Mouse (Mus musculus) heart, embryonic 15.5 days (tissue): ENCODE data around the gene Fam192a. TPM values are rescaled to one million over a fixed set of nuclear protein-coding genes. Genes with fewer than 3 reads are reported as not detected.

Source experiments
- ATAC-seq: fragments of 200-750 bp; cut with Nextera tagmentation; replicated peaks from 2 replicates; pipeline ENCODE4 v1.8.0; 2017; ENCODE audit warnings: low read depth, moderate TSS enrichment; ENCODE audit not compliant: insufficient number of reproducible peaks, insufficient read depth, low FRiP score
- H3K27ac ChIP-seq: fragments of 300-500 bp; sonication (generic); 2 replicates; pipeline ENCODE4 v1.5.1; 2015; ENCODE audit warnings: mild to moderate bottlenecking, inconsistent platforms
- H3K27me3 ChIP-seq: fragments of 300-500 bp; sonication (generic); 2 replicates; pipeline ENCODE4 v1.6.1; 2015; ENCODE audit warnings: inconsistent platforms
- H3K36me3 ChIP-seq: fragments of 300-500 bp; sonication (generic); 2 replicates; pipeline ENCODE4 v1.6.1; 2015; ENCODE audit warnings: mild to moderate bottlenecking, inconsistent platforms
- H3K4me1 ChIP-seq: fragments of 300-500 bp; sonication (generic); replicated peaks from 2 replicates; pipeline ENCODE4 v1.6.1; 2015; ENCODE audit warnings: inconsistent platforms
- H3K4me2 ChIP-seq: fragments of 300-500 bp; sonication (generic); 2 replicates; pipeline ENCODE4 v1.6.1; 2015; ENCODE audit warnings: inconsistent platforms, mild to moderate bottlenecking, moderate library complexity
- H3K4me3 ChIP-seq: fragments of 300-500 bp; sonication (generic); 2 replicates; pipeline ENCODE4 v1.5.1; 2015; ENCODE audit warnings: mild to moderate bottlenecking, inconsistent platforms
- H3K9ac ChIP-seq: fragments of 300-500 bp; sonication (generic); 2 replicates; pipeline ENCODE4 v1.6.1; 2015; ENCODE audit warnings: mild to moderate bottlenecking, inconsistent platforms
- H3K9me3 ChIP-seq: fragments of 300-500 bp; sonication (generic); replicated peaks from 2 replicates; pipeline ENCODE4 v1.6.1; 2016; ENCODE audit warnings: inconsistent platforms
- WGBS: fragments of 180-500 bp; shearing (Covaris S2); methylation state at CpG from one replicate; pipeline ENCODE4 v1.1.7; 2015; ENCODE audit warnings: mixed read lengths; 5-methylcytosine and 5-hydroxymethylcytosine counted together
- polyA plus RNA-seq: library from polyadenylated mRNA; unstranded; fragments of >200 nt; fragmentation: Nextera tagmentation; extraction: Ambion mirVana; gene quantifications from 2 replicates; pipeline ENCODE4 v1.2.1, GENCODE M21; 2015

Gene Fam192a
- polyA plus RNA-seq, 1 experiment from 2014 or later: 35.2 TPM

DNA sequence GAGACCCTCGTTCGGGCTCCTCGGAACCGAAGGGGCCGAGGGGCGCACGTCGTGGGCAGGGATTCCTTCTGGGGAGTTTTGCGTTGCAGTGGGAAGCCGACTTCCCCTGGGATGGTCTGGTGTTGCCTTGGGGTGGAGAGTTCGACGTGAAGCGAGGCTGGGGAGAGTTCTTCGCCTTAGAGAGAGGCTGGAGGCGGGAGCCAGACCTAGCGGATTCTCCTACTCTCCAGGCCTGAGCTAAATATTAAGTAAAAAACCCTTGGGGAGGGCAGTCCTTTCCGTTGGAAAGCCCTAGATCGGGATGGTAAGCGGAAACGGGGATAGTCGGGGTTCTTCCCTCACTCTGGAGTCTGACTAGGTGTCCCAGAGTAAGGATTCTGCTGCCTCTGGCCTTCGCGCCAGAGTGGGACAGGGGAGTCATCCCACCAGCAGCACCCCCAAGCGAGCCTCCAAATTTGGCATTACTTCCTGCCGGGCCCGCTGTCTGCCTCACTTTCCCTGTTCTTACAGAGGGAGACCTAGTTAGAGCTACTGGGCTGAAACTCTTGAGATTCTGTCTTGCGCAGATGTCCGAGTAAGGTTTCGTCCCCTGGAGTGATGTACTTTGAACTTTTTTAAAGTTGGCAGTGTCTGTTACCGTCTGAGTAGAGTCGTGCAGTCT is 804 bp upstream of the Fam192a start:
- Histone ChIP-seq H3K27ac (peak overlapping the region; percentile 94), H3K4me1 (peaks cover 17% of the 10 kb centered on the region), H3K4me3 (peak overlapping the region; percentile 97), H3K9ac (peak overlapping the region; percentile 97), H3K36me3 (no peaks in the 10 kb centered on the region), H3K9me3 (no peaks in the 10 kb centered on the region), H3K27me3 (no peaks in the 10 kb centered on the region), H3K4me2 (peak overlapping the region; percentile 92)
- ATAC-seq: peak; percentile 2; the same call in 1 of the 2 replicates
- under 1% methylated on average over 31 of the region's 31 CpGs for whole genome bisulfite sequencing

- peak overlapping the region; percentile 73 for H3K9ac ChIP-seq
- peak overlapping the region; percentile 78 for H3K4me2 ChIP-seq
- peak overlapping the region; percentile 97 for H3K4me3 ChIP-seq
- ATAC-seq: 0 out of 2 replicates have a peak, but pooled peaks have one; percentile 11
- H3K4me1 ChIP-seq: peaks cover 17% of the 10 kb centered on the region
- WGBS: under 1% methylated on average over 51 of the region's 51 CpGs
- H3K9me3 ChIP-seq: no peaks in the 10 kb centered on the region
- peak overlapping the region; percentile 76 for H3K27ac ChIP-seq
- H3K36me3 ChIP-seq: no peaks in the 10 kb centered on the region
- no peaks in the 10 kb centered on the region for H3K27me3 ChIP-seq
Measured at GRCm38 (mm10) chr8:94601034-94601606, 677 bp downstream of the Fam192a start.

GRCm38 (mm10) chr8:94600478-94600877 is 1.3 kb downstream of the Fam192a start:
- Histone ChIP-seq H3K36me3 (no peaks in the 10 kb centered on the region), H3K9me3 (no peaks in the 10 kb centered on the region), H3K27me3 (no peaks in the 10 kb centered on the region), H3K4me2 (peak overlapping the region; percentile 78), H3K4me1 (peaks cover 17% of the 10 kb centered on the region), H3K4me3 (peak overlapping the region; percentile 97), H3K9ac (peak overlapping the region; percentile 73), H3K27ac (no peak overlapping the region)
- ATAC-seq: no peak
- WGBS: 23% methylated on average over 5 of the region's 5 CpGs

GRCm38 (mm10) chr8:94594211-94594610 is 7.6 kb downstream of the Fam192a start:
- no peaks in the 10 kb centered on the region for H3K4me1 ChIP-seq
- no peaks in the 10 kb centered on the region for H3K36me3 ChIP-seq
- H3K4me3 ChIP-seq: no peak overlapping the region
- H3K9me3 ChIP-seq: no peaks in the 10 kb centered on the region
- no peaks in the 10 kb centered on the region for H3K27me3 ChIP-seq
- ATAC-seq: no peak
- WGBS: 70% methylated on average over 1 of the region's 1 CpGs
- H3K27ac ChIP-seq: no peak overlapping the region
- H3K4me2 ChIP-seq: no peak overlapping the region
- H3K9ac ChIP-seq: no peak overlapping the region

- Histone ChIP-seq H3K4me1 (no peaks in the 10 kb centered on the region), H3K27ac (no peak overlapping the region), H3K36me3 (peaks cover 22% of the 10 kb centered on the region), H3K4me2 (no peak overlapping the region), H3K9me3 (no peaks in the 10 kb centered on the region), H3K4me3 (no peak overlapping the region), H3K9ac (no peak overlapping the region), H3K27me3 (no peaks in the 10 kb centered on the region)
- 63% methylated on average over 4 of the region's 4 CpGs for WGBS
- ATAC-seq: no peak
Measured at GRCm38 (mm10) chr8:94591691-94592090, 10.1 kb downstream of the Fam192a start.

DNA sequence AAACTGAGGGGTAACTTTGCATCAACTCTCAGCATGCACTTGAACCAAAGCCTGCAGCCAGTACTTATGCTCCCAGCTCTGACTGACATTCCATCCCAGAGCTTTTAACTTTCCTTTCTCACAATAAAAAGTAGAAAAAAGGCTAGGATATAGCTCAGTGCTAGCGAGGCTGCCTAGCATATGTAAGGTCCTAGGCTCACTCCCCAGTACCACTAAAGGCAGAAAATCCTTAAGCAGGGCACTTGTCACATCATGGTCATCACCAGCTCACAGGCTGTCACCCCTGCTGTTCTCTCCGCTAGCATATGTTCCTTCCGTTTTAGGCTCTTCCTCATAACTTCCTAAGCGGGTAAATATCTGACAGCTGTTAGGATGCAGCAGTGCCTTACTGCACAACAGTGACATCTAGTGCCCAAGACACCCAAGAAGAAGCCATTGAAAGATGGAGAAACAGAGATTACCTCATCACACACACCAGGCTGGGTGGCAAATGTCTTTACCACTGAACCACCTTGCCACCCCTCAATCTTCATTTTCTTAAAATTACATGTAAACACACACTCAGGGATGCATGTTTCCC is 17.5 kb downstream of the Fam192a start:
- no peak for ATAC-seq
- no peak overlapping the region for H3K4me2 ChIP-seq
- 56% methylated on average over 4 of the region's 4 CpGs for WGBS
- no peak overlapping the region for H3K9ac ChIP-seq
- no peaks in the 10 kb centered on the region for H3K9me3 ChIP-seq
- no peaks in the 10 kb centered on the region for H3K27me3 ChIP-seq
- H3K4me1 ChIP-seq: no peaks in the 10 kb centered on the region
- no peak overlapping the region for H3K4me3 ChIP-seq
- H3K27ac ChIP-seq: no peak overlapping the region
- peaks cover 76% of the 10 kb centered on the region for H3K36me3 ChIP-seq

GRCm38 (mm10) chr8:94582569-94582968 is 19.2 kb downstream of the Fam192a start:
- Histone ChIP-seq H3K4me3 (no peak overlapping the region), H3K4me2 (no peak overlapping the region), H3K4me1 (no peaks in the 10 kb centered on the region), H3K36me3 (peaks cover 75% of the 10 kb centered on the region), H3K27me3 (no peaks in the 10 kb centered on the region), H3K27ac (no peak overlapping the region), H3K9ac (no peak overlapping the region), H3K9me3 (no peaks in the 10 kb centered on the region)
- WGBS: 89% methylated on average over 6 of the region's 6 CpGs
- ATAC-seq: no peak

DNA sequence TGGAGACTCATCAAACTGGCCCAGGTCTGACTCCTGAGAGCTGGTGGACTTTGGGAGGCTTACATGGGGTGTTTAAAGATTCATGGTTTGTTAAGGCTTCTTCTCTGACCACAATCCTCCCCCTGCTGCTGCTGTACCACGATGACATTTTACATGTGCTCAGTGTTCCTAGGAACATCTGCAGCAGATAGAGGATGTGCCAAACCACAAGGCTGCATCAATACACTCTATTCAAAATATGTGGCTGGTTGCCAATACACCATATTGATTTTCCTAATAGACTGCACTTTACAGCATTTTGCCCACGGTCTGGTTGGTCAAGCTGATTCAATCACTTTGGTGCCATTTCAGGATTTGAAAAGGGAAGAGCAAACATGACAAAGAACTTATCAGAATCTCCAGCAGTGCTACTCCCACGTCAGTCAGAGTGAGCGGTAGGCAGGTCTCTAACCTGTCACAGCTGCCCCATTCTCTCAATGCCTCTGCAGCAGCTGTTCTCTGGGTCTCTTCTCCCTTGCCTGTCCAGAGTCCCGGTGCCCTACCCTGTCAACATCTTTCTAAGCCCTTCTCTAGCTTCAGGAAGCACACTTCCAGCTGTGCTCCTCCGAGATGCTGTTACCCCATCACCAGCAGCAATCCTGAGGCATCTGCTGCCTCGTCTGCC is 19.8 kb downstream of the Fam192a start:
- Histone ChIP-seq H3K27me3 (no peaks in the 10 kb centered on the region), H3K9ac (no peak overlapping the region), H3K27ac (no peak overlapping the region), H3K36me3 (peaks cover 70% of the 10 kb centered on the region), H3K4me1 (no peaks in the 10 kb centered on the region), H3K4me2 (no peak overlapping the region), H3K9me3 (no peaks in the 10 kb centered on the region), H3K4me3 (no peak overlapping the region)
- 83% methylated on average over 7 of the region's 7 CpGs for WGBS
- no peak for ATAC-seq

- H3K4me3 ChIP-seq: no peak overlapping the region
- H3K27me3 ChIP-seq: no peaks in the 10 kb centered on the region
- no peak overlapping the region for H3K9ac ChIP-seq
- H3K36me3 ChIP-seq: peaks cover 52% of the 10 kb centered on the region
- WGBS: 86% methylated on average over 4 of the region's 4 CpGs
- H3K4me1 ChIP-seq: no peaks in the 10 kb centered on the region
- H3K4me2 ChIP-seq: no peak overlapping the region
- no peaks in the 10 kb centered on the region for H3K9me3 ChIP-seq
- no peak for ATAC-seq
- H3K27ac ChIP-seq: no peak overlapping the region
Measured at GRCm38 (mm10) chr8:94575148-94575547, 26.6 kb downstream of the Fam192a start.

GRCm38 (mm10) chr8:94574159-94574907 is 27.5 kb downstream of the Fam192a start:
- WGBS: 88% methylated on average over 16 of the region's 16 CpGs
- no peak for ATAC-seq
- Histone ChIP-seq H3K27me3 (no peaks in the 10 kb centered on the region), H3K4me3 (no peak overlapping the region), H3K27ac (no peak overlapping the region), H3K4me1 (no peaks in the 10 kb centered on the region), H3K9me3 (no peaks in the 10 kb centered on the region), H3K4me2 (no peak overlapping the region), H3K9ac (no peak overlapping the region), H3K36me3 (peaks cover 46% of the 10 kb centered on the region)

DNA sequence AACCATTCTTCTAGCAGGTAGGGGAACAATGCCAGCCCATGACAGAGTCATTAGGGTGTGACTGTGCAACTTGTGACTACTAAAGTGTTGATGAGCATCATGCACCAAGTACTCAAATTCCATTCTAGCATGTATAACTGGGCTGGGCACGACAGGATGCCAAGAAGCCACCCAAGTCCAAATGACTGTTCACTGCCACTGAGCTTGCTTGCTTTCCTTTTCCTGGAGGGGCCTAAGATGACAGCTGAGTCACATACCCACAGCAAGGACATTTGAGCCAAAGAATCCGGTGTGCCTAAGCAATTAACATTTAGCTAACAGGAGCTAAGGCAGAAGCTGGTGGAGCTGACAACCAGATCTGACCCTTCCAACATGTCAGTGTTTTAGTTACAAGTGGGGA is 29.9 kb downstream of the Fam192a start:
- Histone ChIP-seq H3K4me2 (no peak overlapping the region), H3K36me3 (peaks cover 33% of the 10 kb centered on the region), H3K27me3 (no peaks in the 10 kb centered on the region), H3K27ac (no peak overlapping the region), H3K4me1 (no peaks in the 10 kb centered on the region), H3K9me3 (no peaks in the 10 kb centered on the region), H3K9ac (no peak overlapping the region), H3K4me3 (no peak overlapping the region)
- WGBS: 63% methylated on average over 2 of the region's 2 CpGs
- no peak for ATAC-seq
